Mouse (Mus musculus): Measurements from ENCODE around the gene Klc3.

The Klc3 gene

GRCm38 (mm10) chr7:19403731-19404296, at the start of gene Klc3:
Gene Klc3, minus strand, starts transcription at chr7:19404104.
- no peak for DNase-seq (ENCODE audit: low spot score)

GRCm38 (mm10) chr7:19449165-19449564, 45.3 kb upstream of the Klc3 start:
- DNase-seq (ENCODE audit: low spot score): no peak

GRCm38 (mm10) chr7:19447689-19448088, 43.8 kb upstream of the Klc3 start:
- DNase-seq (ENCODE audit: low spot score): no peak

GRCm38 (mm10) chr7:19444801-19445200, 40.9 kb upstream of the Klc3 start:
- no peak for DNase-seq (ENCODE audit: low spot score)

GRCm38 (mm10) chr7:19443344-19443743, 39.4 kb upstream of the Klc3 start:
- peak; percentile 87 for DNase-seq (ENCODE audit: low spot score)

GRCm38 (mm10) chr7:19441448-19442091, 37.7 kb upstream of the Klc3 start:
- DNase-seq (ENCODE audit: low spot score): no peak

GRCm38 (mm10) chr7:19437048-19437447, 33.1 kb upstream of the Klc3 start:
- peak; percentile 67 for DNase-seq (ENCODE audit: low spot score)

GRCm38 (mm10) chr7:19436276-19436675, 32.4 kb upstream of the Klc3 start:
- DNase-seq (ENCODE audit: low spot score): no peak

GRCm38 (mm10) chr7:19432475-19432874, 28.6 kb upstream of the Klc3 start:
- no peak for DNase-seq (ENCODE audit: low spot score)

GRCm38 (mm10) chr7:19430402-19430801, 26.5 kb upstream of the Klc3 start:
- no peak for DNase-seq (ENCODE audit: low spot score)

GRCm38 (mm10) chr7:19429726-19430125, 25.8 kb upstream of the Klc3 start:
- no peak for DNase-seq (ENCODE audit: low spot score)

GRCm38 (mm10) chr7:19427999-19428650, 24.2 kb upstream of the Klc3 start:
- DNase-seq (ENCODE audit: low spot score): no peak

GRCm38 (mm10) chr7:19426888-19427287, 23.0 kb upstream of the Klc3 start:
- DNase-seq (ENCODE audit: low spot score): no peak

- DNase-seq (ENCODE audit: low spot score): no peak
These were observed 22.4 kb upstream of the Klc3 start for GRCm38 (mm10) chr7:19426349-19426748.

- no peak for DNase-seq (ENCODE audit: low spot score)
These were observed 20.1 kb upstream of the Klc3 start for GRCm38 (mm10) chr7:19424051-19424450.

GRCm38 (mm10) chr7:19423083-19423482, 19.2 kb upstream of the Klc3 start:
- no peak for DNase-seq (ENCODE audit: low spot score)

GRCm38 (mm10) chr7:19420821-19421636, 17.1 kb upstream of the Klc3 start:
- peak; percentile 89 for DNase-seq (ENCODE audit: low spot score)

GRCm38 (mm10) chr7:19420121-19420520, 16.2 kb upstream of the Klc3 start:
- DNase-seq (ENCODE audit: low spot score): no peak

- DNase-seq (ENCODE audit: low spot score): no peak
These were observed 12.7 kb upstream of the Klc3 start for GRCm38 (mm10) chr7:19416590-19416989.

- DNase-seq (ENCODE audit: low spot score): no peak
These were observed 9.6 kb upstream of the Klc3 start for GRCm38 (mm10) chr7:19413525-19413924.

GRCm38 (mm10) chr7:19411783-19412182, 7.9 kb upstream of the Klc3 start:
- DNase-seq (ENCODE audit: low spot score): no peak

GRCm38 (mm10) chr7:19410766-19411344, 7.0 kb upstream of the Klc3 start:
- DNase-seq (ENCODE audit: low spot score): no peak

All from layer of hippocampus, adult 11-12 months (tissue).